Mouse (Mus musculus): ENCODE measurements around the gene Ndufc2.
A peak's percentile ranks its signal among the peaks of the same experiment; 100 is the strongest.

Ndufc2 gene

GRCm38 (mm10) chr7:97399960-97400715, at the start of gene Ndufc2:
Gene Ndufc2, plus strand, starts transcription at chr7:97400003.
- peak; percentile 44 for DNase-seq (ENCODE audit: low spot score)

DNA sequence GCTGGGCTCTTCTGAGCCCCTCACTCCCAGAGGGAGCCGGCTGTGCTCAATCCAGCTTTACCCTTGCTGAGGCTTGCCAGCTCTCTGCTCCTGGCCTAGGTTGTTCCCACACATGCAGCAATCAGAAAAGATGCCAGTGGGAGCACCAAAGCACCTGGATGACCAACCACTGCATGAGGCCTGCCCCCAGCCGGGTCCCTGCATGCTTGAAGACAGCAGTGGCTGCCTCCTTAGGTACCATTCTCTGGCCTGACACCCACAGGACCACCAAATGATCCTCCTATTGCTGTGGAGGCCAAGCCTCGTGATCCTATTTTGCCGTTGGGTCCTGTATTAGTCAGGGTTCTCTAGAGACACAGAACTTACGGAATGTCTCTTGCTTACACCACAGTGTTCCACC, 48.9 kb upstream of the Ndufc2 start:
- DNase-seq (ENCODE audit: low spot score), result no peak

GRCm38 (mm10) chr7:97351792-97352513, 47.9 kb upstream of the Ndufc2 start:
- no peak for DNase-seq (ENCODE audit: low spot score)

DNA sequence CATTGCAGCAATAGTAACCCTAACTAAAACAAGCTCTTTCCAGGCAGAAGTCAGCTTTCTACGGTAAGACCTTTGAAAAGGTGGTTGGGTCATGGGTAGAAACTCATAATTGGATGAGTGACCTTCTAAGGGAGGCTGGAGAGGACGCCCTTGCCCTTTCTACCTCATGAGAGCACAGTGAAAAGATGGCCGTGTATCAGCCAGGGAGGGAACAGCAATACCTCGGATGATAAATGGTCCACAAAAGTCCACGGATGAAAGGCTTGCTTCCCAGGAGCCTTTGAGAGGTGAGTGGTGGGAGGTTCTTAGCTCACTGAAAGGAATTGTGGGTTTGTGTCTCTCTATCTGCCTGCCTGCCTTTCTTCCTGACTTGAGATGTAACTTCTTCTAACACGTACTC, 46.4 kb upstream of the Ndufc2 start:
- DNase-seq (ENCODE audit: low spot score), result no peak

GRCm38 (mm10) chr7:97355068-97355841, 44.5 kb upstream of the Ndufc2 start:
- no peak for DNase-seq (ENCODE audit: low spot score)

DNA sequence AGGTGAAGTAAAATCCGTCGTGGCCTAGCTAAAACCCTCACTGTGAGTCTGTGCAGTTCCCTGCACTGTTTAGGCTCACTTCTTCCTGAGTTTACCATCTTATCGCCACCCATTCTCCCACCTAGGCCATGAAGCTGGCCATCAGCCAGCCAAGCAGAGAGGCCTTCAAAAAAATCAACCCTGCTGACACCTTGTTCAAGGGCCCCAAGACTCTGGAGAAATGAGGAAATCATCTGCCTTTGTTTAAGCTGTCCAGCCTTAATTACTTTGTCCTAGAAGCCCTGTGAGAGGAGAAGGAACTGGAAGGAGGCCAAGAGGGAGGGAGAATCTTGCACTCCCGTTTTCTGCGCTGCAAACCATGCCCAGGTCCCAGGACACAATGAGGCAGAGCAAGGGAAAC, 43.5 kb upstream of the Ndufc2 start:
- DNase-seq (ENCODE audit: low spot score), result no peak

DNA sequence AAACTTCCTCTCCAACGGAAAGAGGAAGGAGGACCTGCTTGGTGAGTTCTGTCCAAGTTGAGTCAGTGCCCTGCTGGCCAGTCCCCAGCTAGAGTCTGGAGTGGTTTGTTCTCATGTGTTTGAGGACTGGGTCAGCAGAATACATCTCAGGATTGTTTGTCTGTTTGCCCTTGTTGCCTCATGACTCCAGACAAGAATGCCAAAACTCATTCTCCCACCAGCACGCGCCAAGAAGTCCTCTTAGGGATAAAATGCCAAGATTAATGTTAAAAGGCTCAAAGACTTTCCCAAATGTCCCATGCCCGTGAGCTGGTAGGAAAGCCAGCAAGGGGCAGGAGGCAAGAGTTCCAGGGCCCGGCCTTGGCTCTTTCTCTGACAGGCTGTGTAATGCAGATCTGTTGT, 42.9 kb upstream of the Ndufc2 start:
- no peak for DNase-seq (ENCODE audit: low spot score)

DNA sequence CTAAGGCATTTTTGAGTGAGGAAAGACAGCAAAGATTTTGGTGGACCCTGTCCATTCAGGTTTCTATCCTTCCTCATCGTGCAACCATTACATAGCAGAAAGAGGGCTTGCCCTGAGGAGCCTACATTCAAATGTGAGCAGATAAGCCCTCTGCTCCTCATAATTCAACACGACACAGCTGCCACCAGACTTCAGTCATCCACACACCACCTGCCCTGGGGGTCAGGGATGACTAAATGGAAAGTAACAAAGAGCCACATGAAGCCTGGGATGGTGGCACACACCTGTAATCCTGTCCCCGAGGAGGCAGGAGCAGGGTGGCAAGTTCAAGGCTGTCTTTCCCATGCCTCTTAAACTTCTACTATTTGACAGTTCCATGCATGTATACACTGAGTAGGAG, 42.0 kb upstream of the Ndufc2 start:
- no peak for DNase-seq (ENCODE audit: low spot score)

DNA sequence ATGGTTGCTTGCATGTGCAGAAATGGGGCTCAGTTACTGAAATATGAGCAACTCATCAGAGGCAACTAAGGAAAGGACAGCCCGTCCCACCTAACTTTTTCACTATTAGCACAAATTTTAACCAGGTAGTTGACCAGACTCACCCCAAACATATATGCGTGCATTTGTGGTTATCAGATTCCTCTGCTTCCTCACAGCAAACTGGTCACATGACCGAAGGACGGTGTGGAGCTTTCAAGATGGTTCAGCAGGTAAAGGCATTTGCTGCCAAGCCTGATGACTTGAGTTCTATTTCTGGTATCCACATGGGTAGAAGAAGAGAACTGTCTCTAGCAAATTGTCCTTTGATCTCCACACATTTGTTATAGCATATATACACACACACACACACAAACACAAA, 41.5 kb upstream of the Ndufc2 start:
- DNase-seq (ENCODE audit: low spot score), result no peak

- DNase-seq (ENCODE audit: low spot score), result no peak
These were observed 39.6 kb upstream of the Ndufc2 start for GRCm38 (mm10) chr7:97360166-97360565.

GRCm38 (mm10) chr7:97360955-97361354, 38.8 kb upstream of the Ndufc2 start:
- DNase-seq (ENCODE audit: low spot score), result no peak

GRCm38 (mm10) chr7:97361467-97361866, 38.3 kb upstream of the Ndufc2 start:
- DNase-seq (ENCODE audit: low spot score), result peak; percentile 31

DNA sequence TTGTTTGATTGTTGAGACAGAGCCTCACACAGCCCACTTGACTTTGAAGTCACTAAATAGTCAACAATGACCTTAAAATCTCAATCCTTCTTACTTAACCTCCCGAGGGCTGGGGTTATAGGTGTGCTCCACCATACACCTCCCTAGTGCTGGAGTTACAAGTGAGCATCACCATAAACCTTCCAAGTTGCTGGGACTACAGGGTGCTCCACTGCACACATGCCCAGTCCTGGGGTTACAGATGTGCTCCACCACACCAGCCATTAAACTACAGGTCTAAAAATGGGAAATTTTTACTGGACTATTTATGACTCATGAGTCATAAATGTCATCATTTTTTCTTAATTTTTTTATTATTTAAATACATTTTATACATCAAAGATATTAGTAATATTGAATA, 33.9 kb upstream of the Ndufc2 start:
- DNase-seq (ENCODE audit: low spot score), result no peak

- DNase-seq (ENCODE audit: low spot score), result no peak
These were observed 24.7 kb upstream of the Ndufc2 start for GRCm38 (mm10) chr7:97375101-97375500.

- no peak for DNase-seq (ENCODE audit: low spot score)
These were observed 23.9 kb upstream of the Ndufc2 start for GRCm38 (mm10) chr7:97375906-97376305.

DNA sequence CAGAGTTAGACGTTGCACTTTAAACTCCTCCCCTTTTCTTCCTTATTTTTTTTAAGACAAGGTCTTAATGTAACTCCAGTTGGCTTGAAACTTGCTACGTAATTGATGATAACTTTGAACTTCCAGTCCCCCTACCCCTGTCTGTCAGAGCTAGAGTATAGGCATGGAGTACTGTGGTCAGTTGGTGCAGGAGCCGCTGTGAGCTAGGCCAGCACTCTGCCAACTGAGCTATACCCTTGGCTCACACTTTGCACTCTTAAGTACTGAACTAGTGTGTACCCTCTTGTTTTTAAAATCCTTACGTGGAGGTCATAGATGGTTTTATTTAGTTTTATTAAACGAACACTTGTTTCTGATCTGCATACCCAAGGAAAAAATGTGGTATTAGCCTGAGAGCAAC, 20.5 kb upstream of the Ndufc2 start:
- DNase-seq (ENCODE audit: low spot score), result no peak

- no peak for DNase-seq (ENCODE audit: low spot score)
These were observed 19.2 kb upstream of the Ndufc2 start for GRCm38 (mm10) chr7:97380500-97381123.

GRCm38 (mm10) chr7:97382661-97383060, 17.1 kb upstream of the Ndufc2 start:
- DNase-seq (ENCODE audit: low spot score), result no peak

DNA sequence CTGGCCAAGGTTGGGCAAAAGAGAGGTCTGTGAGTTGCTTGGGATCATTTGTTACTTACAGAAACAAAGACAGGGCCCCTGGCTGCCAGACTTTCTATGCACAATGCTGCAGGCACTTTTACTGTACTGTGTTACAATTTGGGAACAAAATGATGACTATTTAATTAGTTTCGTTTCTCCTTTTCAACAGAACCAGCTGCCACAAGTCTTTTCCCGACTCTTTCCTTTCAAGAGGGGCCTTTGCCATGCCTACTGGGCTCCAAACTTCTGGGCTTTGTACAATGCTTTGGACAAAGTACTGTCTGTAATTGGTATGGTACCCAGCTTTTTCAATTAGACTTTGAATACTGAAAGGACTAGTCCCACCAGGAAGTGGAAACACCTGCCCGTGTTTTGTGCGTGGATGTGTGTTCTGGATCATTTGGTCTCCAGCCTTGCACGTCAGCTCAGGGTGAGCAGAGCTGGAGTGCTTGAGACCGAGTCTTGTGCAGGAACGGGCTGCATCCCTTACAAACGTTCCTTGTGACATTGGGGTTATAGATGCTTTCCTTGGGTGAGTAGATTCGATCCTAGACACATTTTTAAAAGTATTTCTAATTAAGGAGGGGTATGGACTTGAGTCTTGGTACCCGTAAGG, 16.2 kb upstream of the Ndufc2 start:
- DNase-seq (ENCODE audit: low spot score), result no peak

GRCm38 (mm10) chr7:97386106-97386805, 13.5 kb upstream of the Ndufc2 start:
- DNase-seq (ENCODE audit: low spot score), result no peak

DNA sequence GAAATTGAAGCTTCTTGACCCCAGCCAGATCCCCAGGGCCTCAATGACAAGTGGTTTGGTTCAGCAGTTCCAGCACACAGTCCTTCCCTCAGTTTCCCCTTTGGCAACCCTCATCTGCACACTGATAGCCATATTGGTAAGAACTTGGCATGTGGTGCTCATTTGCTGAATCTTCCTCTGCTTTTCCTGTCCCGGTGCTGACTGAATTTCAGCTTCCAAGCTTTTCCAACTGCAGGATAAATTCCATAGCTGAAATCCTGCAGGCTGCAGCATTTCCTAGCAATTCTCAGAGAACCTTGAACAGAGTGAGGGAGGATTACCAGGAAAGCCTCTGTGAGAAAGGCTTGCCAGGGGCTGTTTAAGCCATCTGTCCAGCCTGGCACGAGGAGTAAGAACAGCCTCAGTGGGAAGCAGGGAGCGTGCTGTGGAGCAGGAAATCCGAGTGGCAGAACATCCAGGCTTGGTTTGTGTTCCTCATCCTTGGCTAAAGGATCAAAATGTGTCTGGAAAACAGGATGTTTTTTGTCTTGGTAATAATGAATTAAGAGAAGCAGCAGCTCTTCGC, 12.9 kb upstream of the Ndufc2 start:
- DNase-seq (ENCODE audit: low spot score), result no peak

Data from spleen, adult 12 weeks (tissue).